Mouse (Mus musculus): ENCODE data around the gene Cacna2d3. TPM values are rescaled to one million over a fixed set of nuclear protein-coding genes. Genes with fewer than 3 reads are reported as not detected.

Cacna2d3 gene
- polyA plus RNA-seq, 1 experiment from 2014 or later: 2.0 TPM

- DNase-seq (ENCODE audit: low spot score) (no peak), ATAC-seq (ENCODE audit: insufficient number of reproducible peaks, low FRiP score, low TSS enrichment, low read depth) (no peak)
- Histone ChIP-seq H3K4me2 (ENCODE audit: low read depth, severe bottlenecking) (no peak overlapping the region), H3K27me3 (ENCODE audit: control insufficient read depth, insufficient read depth, low read length) (no peaks in the 10 kb centered on the region), H3K4me1 (ENCODE audit: control insufficient read depth, insufficient read depth, low read length) (no peaks in the 10 kb centered on the region), H3K9ac (ENCODE audit: low read length) (no peak overlapping the region), H3K36me3 (ENCODE audit: control insufficient read depth, insufficient read depth, low read length) (no peaks in the 10 kb centered on the region), H3K4me3 (ENCODE audit: low read depth, low read length) (no peak overlapping the region), H3K27ac (replicated peaks; ENCODE audit: low read depth, low read length) (no peak overlapping the region), H3K9me3 (ENCODE audit: control insufficient read depth, low read length) (no peaks in the 10 kb centered on the region)
- WGBS: 83% methylated on average over 5 of the region's 5 CpGs
These were observed 51.8 kb downstream of the Cacna2d3 start for GRCm38 (mm10) chr14:29669826-29670225.

- no peak overlapping the region for H3K9ac ChIP-seq (ENCODE audit: low read length)
- H3K9me3 ChIP-seq (ENCODE audit: control insufficient read depth, low read length): no peaks in the 10 kb centered on the region
- H3K4me1 ChIP-seq (ENCODE audit: control insufficient read depth, insufficient read depth, low read length): no peaks in the 10 kb centered on the region
- ATAC-seq (ENCODE audit: insufficient number of reproducible peaks, low FRiP score, low TSS enrichment, low read depth) (no peak), DNase-seq (ENCODE audit: low spot score) (peak; percentile 86)
- H3K27me3 ChIP-seq (ENCODE audit: control insufficient read depth, insufficient read depth, low read length): no peaks in the 10 kb centered on the region
- H3K4me2 ChIP-seq (ENCODE audit: low read depth, severe bottlenecking): no peak overlapping the region
- no peaks in the 10 kb centered on the region for H3K36me3 ChIP-seq (ENCODE audit: control insufficient read depth, insufficient read depth, low read length)
- no peak overlapping the region for H3K27ac ChIP-seq (replicated peaks; ENCODE audit: low read depth, low read length)
- H3K4me3 ChIP-seq (ENCODE audit: low read depth, low read length): no peak overlapping the region
- 46% methylated on average over 1 of the region's 1 CpGs for WGBS
These were observed 64.7 kb downstream of the Cacna2d3 start for GRCm38 (mm10) chr14:29657006-29657405.

GRCm38 (mm10) chr14:29650591-29650990 is 71.1 kb downstream of the Cacna2d3 start:
- ATAC-seq (ENCODE audit: insufficient number of reproducible peaks, low FRiP score, low TSS enrichment, low read depth) (no peak), DNase-seq (ENCODE audit: low spot score) (no peak)
- Histone ChIP-seq H3K27me3 (ENCODE audit: control insufficient read depth, insufficient read depth, low read length) (no peaks in the 10 kb centered on the region), H3K36me3 (ENCODE audit: control insufficient read depth, insufficient read depth, low read length) (no peaks in the 10 kb centered on the region), H3K4me1 (ENCODE audit: control insufficient read depth, insufficient read depth, low read length) (no peaks in the 10 kb centered on the region), H3K27ac (replicated peaks; ENCODE audit: low read depth, low read length) (no peak overlapping the region), H3K9me3 (ENCODE audit: control insufficient read depth, low read length) (no peaks in the 10 kb centered on the region), H3K9ac (ENCODE audit: low read length) (no peak overlapping the region), H3K4me2 (ENCODE audit: low read depth, severe bottlenecking) (no peak overlapping the region), H3K4me3 (ENCODE audit: low read depth, low read length) (no peak overlapping the region)
- WGBS: 81% methylated on average over 5 of the region's 5 CpGs

GRCm38 (mm10) chr14:29648721-29649120 is 72.9 kb downstream of the Cacna2d3 start:
- 74% methylated on average over 6 of the region's 6 CpGs for WGBS
- Histone ChIP-seq H3K27ac (replicated peaks; ENCODE audit: low read depth, low read length) (no peak overlapping the region), H3K9ac (ENCODE audit: low read length) (no peak overlapping the region), H3K27me3 (ENCODE audit: control insufficient read depth, insufficient read depth, low read length) (no peaks in the 10 kb centered on the region), H3K4me1 (ENCODE audit: control insufficient read depth, insufficient read depth, low read length) (no peaks in the 10 kb centered on the region), H3K36me3 (ENCODE audit: control insufficient read depth, insufficient read depth, low read length) (no peaks in the 10 kb centered on the region), H3K4me2 (ENCODE audit: low read depth, severe bottlenecking) (no peak overlapping the region), H3K9me3 (ENCODE audit: control insufficient read depth, low read length) (no peaks in the 10 kb centered on the region), H3K4me3 (ENCODE audit: low read depth, low read length) (no peak overlapping the region)
- ATAC-seq (ENCODE audit: insufficient number of reproducible peaks, low FRiP score, low TSS enrichment, low read depth) (no peak), DNase-seq (ENCODE audit: low spot score) (no peak)

GRCm38 (mm10) chr14:29645421-29645820 is 76.2 kb downstream of the Cacna2d3 start:
- H3K4me2 ChIP-seq (ENCODE audit: low read depth, severe bottlenecking): no peak overlapping the region
- no peaks in the 10 kb centered on the region for H3K9me3 ChIP-seq (ENCODE audit: control insufficient read depth, low read length)
- no peak overlapping the region for H3K27ac ChIP-seq (replicated peaks; ENCODE audit: low read depth, low read length)
- DNase-seq (ENCODE audit: low spot score) (no peak), ATAC-seq (ENCODE audit: insufficient number of reproducible peaks, low FRiP score, low TSS enrichment, low read depth) (no peak)
- no peaks in the 10 kb centered on the region for H3K4me1 ChIP-seq (ENCODE audit: control insufficient read depth, insufficient read depth, low read length)
- H3K27me3 ChIP-seq (ENCODE audit: control insufficient read depth, insufficient read depth, low read length): no peaks in the 10 kb centered on the region
- H3K4me3 ChIP-seq (ENCODE audit: low read depth, low read length): no peak overlapping the region
- 81% methylated on average over 11 of the region's 11 CpGs for WGBS
- H3K9ac ChIP-seq (ENCODE audit: low read length): no peak overlapping the region
- no peaks in the 10 kb centered on the region for H3K36me3 ChIP-seq (ENCODE audit: control insufficient read depth, insufficient read depth, low read length)

- H3K4me1 ChIP-seq (ENCODE audit: control insufficient read depth, insufficient read depth, low read length): no peaks in the 10 kb centered on the region
- H3K9me3 ChIP-seq (ENCODE audit: control insufficient read depth, low read length): no peaks in the 10 kb centered on the region
- no peaks in the 10 kb centered on the region for H3K36me3 ChIP-seq (ENCODE audit: control insufficient read depth, insufficient read depth, low read length)
- 83% methylated on average over 4 of the region's 4 CpGs for WGBS
- H3K4me2 ChIP-seq (ENCODE audit: low read depth, severe bottlenecking): no peak overlapping the region
- ATAC-seq (ENCODE audit: insufficient number of reproducible peaks, low FRiP score, low TSS enrichment, low read depth) (no peak), DNase-seq (ENCODE audit: low spot score) (no peak)
- no peak overlapping the region for H3K9ac ChIP-seq (ENCODE audit: low read length)
- H3K27me3 ChIP-seq (ENCODE audit: control insufficient read depth, insufficient read depth, low read length): no peaks in the 10 kb centered on the region
- H3K4me3 ChIP-seq (ENCODE audit: low read depth, low read length): no peak overlapping the region
- H3K27ac ChIP-seq (replicated peaks; ENCODE audit: low read depth, low read length): no peak overlapping the region
These were observed 78.4 kb downstream of the Cacna2d3 start for GRCm38 (mm10) chr14:29643217-29643616.

GRCm38 (mm10) chr14:29639266-29639665 is 82.4 kb downstream of the Cacna2d3 start:
- H3K27me3 ChIP-seq (ENCODE audit: control insufficient read depth, insufficient read depth, low read length): no peaks in the 10 kb centered on the region
- H3K9ac ChIP-seq (ENCODE audit: low read length): no peak overlapping the region
- no peak for DNase-seq (ENCODE audit: low spot score)
- H3K4me3 ChIP-seq (ENCODE audit: low read depth, low read length): no peak overlapping the region
- H3K27ac ChIP-seq (replicated peaks; ENCODE audit: low read depth, low read length): no peak overlapping the region
- no peak overlapping the region for H3K4me2 ChIP-seq (ENCODE audit: low read depth, severe bottlenecking)
- no peak for ATAC-seq (ENCODE audit: insufficient number of reproducible peaks, low FRiP score, low TSS enrichment, low read depth)
- no peaks in the 10 kb centered on the region for H3K9me3 ChIP-seq (ENCODE audit: control insufficient read depth, low read length)
- H3K4me1 ChIP-seq (ENCODE audit: control insufficient read depth, insufficient read depth, low read length): no peaks in the 10 kb centered on the region
- WGBS: 83% methylated on average over 3 of the region's 3 CpGs
- no peaks in the 10 kb centered on the region for H3K36me3 ChIP-seq (ENCODE audit: control insufficient read depth, insufficient read depth, low read length)

GRCm38 (mm10) chr14:29628213-29628612 is 93.5 kb downstream of the Cacna2d3 start:
- DNase-seq (ENCODE audit: low spot score) (no peak), ATAC-seq (ENCODE audit: insufficient number of reproducible peaks, low FRiP score, low TSS enrichment, low read depth) (no peak)
- no peak overlapping the region for H3K4me3 ChIP-seq (ENCODE audit: low read depth, low read length)
- no peak overlapping the region for H3K4me2 ChIP-seq (ENCODE audit: low read depth, severe bottlenecking)
- no peaks in the 10 kb centered on the region for H3K36me3 ChIP-seq (ENCODE audit: control insufficient read depth, insufficient read depth, low read length)
- no peaks in the 10 kb centered on the region for H3K27me3 ChIP-seq (ENCODE audit: control insufficient read depth, insufficient read depth, low read length)
- no peak overlapping the region for H3K27ac ChIP-seq (replicated peaks; ENCODE audit: low read depth, low read length)
- no peak overlapping the region for H3K9ac ChIP-seq (ENCODE audit: low read length)
- 75% methylated on average over 8 of the region's 8 CpGs for WGBS
- no peaks in the 10 kb centered on the region for H3K9me3 ChIP-seq (ENCODE audit: control insufficient read depth, low read length)
- H3K4me1 ChIP-seq (ENCODE audit: control insufficient read depth, insufficient read depth, low read length): no peaks in the 10 kb centered on the region

GRCm38 (mm10) chr14:29612436-29612835 is 109.2 kb downstream of the Cacna2d3 start:
- Histone ChIP-seq H3K4me2 (ENCODE audit: low read depth, severe bottlenecking) (no peak overlapping the region), H3K4me1 (ENCODE audit: control insufficient read depth, insufficient read depth, low read length) (0 out of 2 replicates have a peak, but pooled peaks cover 4% of the 10 kb centered on the region), H3K27ac (replicated peaks; ENCODE audit: low read depth, low read length) (no peak overlapping the region), H3K9ac (ENCODE audit: low read length) (no peak overlapping the region), H3K4me3 (ENCODE audit: low read depth, low read length) (no peak overlapping the region), H3K27me3 (ENCODE audit: control insufficient read depth, insufficient read depth, low read length) (no peaks in the 10 kb centered on the region), H3K9me3 (ENCODE audit: control insufficient read depth, low read length) (no peaks in the 10 kb centered on the region), H3K36me3 (ENCODE audit: control insufficient read depth, insufficient read depth, low read length) (no peaks in the 10 kb centered on the region)
- DNase-seq (ENCODE audit: low spot score) (peak; percentile 25), ATAC-seq (ENCODE audit: insufficient number of reproducible peaks, low FRiP score, low TSS enrichment, low read depth) (no peak)
- WGBS: 35% methylated on average over 5 of the region's 5 CpGs
